Mouse (Mus musculus) olfactory bulb, adult 2 months (tissue): ENCODE data around the gene Grik3.

Experiments used
- CTCF ChIP-seq: fragments of 200-500 bp; IDR thresholded peaks from 2 replicates; pipeline ENCODE4 v1.5.1; 2012; ENCODE audit warnings: low read depth, mild to moderate bottlenecking, low read length, moderate library complexity; ENCODE audit not compliant: insufficient read depth
- POLR2A ChIP-seq: fragments of 200-500 bp; IDR thresholded peaks from 2 replicates; pipeline ENCODE4 v1.6.1; 2012; ENCODE audit warnings: mild to moderate bottlenecking, low read depth, low read length, moderate library complexity; ENCODE audit not compliant: insufficient read depth

DNA sequence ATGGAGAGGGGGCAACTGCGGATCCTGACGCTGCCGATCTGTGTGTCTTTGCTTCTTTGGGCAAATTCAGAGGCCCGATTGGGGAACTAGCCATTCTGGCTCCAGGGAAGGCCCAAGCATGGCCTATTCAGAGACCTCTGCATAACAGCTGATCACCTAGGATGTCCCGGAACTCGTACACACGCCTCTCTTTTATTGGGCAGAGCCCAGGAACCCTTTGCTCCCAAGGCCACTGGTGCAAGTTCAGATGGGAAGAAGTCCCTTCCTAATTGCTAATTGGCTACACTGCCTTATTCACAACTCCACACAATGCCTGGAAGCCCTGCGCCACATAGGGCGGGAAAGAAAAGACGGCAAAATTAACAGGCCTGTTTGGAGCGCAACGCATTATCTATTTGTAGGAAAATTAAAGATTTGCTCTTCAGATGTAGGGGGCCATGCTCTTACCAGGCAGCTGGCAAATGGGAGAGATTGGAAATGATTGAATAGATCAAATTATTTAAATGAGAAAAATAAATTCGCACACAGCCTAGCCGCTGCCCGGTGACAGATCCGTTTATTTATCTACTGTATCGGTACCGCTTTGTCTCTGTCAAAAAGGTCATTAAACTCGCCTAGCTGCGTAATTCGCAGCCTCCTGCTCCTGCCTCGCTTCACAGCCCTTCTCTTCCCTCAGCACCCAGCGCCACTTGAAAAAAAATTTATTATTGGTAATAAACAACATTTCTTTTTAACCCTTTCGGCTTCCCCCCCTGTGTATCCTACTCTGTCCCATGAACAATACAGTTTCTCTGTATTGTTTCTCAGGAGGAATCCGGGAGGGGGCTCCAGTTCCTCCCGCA lies 1.5 kb upstream of the Grik3 start:
- no peak for TF ChIP-seq CTCF
- TF ChIP-seq POLR2A: no peak
